Mouse (Mus musculus) telencephalon, adult 2 months (tissue): Measurements from ENCODE around the gene Capn11.
A peak's percentile ranks its signal among the peaks of the same experiment; 100 is the strongest.

ENCODE experiments used
- DNase-seq: peaks from one replicate; pipeline ENCODE4 v3.0.0-alpha.2; 2011; ENCODE audit warnings: low read depth, low spot score

The Capn11 gene

GRCm38 (mm10) chr17:45682843-45683242 lies 23.7 kb upstream of the Capn11 start:
- no peak for DNase-seq

- no peak for DNase-seq
Measured at GRCm38 (mm10) chr17:45681588-45681987, 22.5 kb upstream of the Capn11 start.

GRCm38 (mm10) chr17:45680391-45680980 lies 21.4 kb upstream of the Capn11 start:
- DNase-seq, result peak; percentile 87

- no peak for DNase-seq
Measured at GRCm38 (mm10) chr17:45678106-45678505, 19.0 kb upstream of the Capn11 start.

- DNase-seq, result no peak
Measured at GRCm38 (mm10) chr17:45672598-45672997, 13.5 kb upstream of the Capn11 start.

GRCm38 (mm10) chr17:45671821-45672220 lies 12.7 kb upstream of the Capn11 start:
- DNase-seq, result no peak

GRCm38 (mm10) chr17:45667986-45668385 lies 8.9 kb upstream of the Capn11 start:
- DNase-seq, result no peak

- no peak for DNase-seq
Measured at GRCm38 (mm10) chr17:45667481-45667880, 8.4 kb upstream of the Capn11 start.

GRCm38 (mm10) chr17:45666091-45666490 lies 7.0 kb upstream of the Capn11 start:
- no peak for DNase-seq

- DNase-seq, result no peak
Measured at GRCm38 (mm10) chr17:45664608-45665007, 5.5 kb upstream of the Capn11 start.

- no peak for DNase-seq
Measured at GRCm38 (mm10) chr17:45663106-45663919, 4.2 kb upstream of the Capn11 start.

GRCm38 (mm10) chr17:45655820-45656219 lies 3.3 kb downstream of the Capn11 start:
- no peak for DNase-seq

- no peak for DNase-seq
Measured at GRCm38 (mm10) chr17:45653233-45653632, 5.9 kb downstream of the Capn11 start.

GRCm38 (mm10) chr17:45644185-45644584 lies 14.9 kb downstream of the Capn11 start:
- no peak for DNase-seq

- peak; percentile 29 for DNase-seq
Measured at GRCm38 (mm10) chr17:45642701-45643100, 16.4 kb downstream of the Capn11 start.

- no peak for DNase-seq
Measured at GRCm38 (mm10) chr17:45641981-45642380, 17.1 kb downstream of the Capn11 start.

- DNase-seq, result no peak
Measured at GRCm38 (mm10) chr17:45638596-45639295, 20.4 kb downstream of the Capn11 start.

GRCm38 (mm10) chr17:45634033-45634432 lies 25.1 kb downstream of the Capn11 start:
- no peak for DNase-seq

- no peak for DNase-seq
Measured at GRCm38 (mm10) chr17:45631940-45632339, 27.2 kb downstream of the Capn11 start.

- DNase-seq, result no peak
Measured at GRCm38 (mm10) chr17:45630992-45631391, 28.1 kb downstream of the Capn11 start.

- DNase-seq, result peak; percentile 72
Measured at GRCm38 (mm10) chr17:45629861-45630694, 29.0 kb downstream of the Capn11 start.
